ENCODE assay signal across 8 mouse cellular contexts in the genomic region with DNA sequence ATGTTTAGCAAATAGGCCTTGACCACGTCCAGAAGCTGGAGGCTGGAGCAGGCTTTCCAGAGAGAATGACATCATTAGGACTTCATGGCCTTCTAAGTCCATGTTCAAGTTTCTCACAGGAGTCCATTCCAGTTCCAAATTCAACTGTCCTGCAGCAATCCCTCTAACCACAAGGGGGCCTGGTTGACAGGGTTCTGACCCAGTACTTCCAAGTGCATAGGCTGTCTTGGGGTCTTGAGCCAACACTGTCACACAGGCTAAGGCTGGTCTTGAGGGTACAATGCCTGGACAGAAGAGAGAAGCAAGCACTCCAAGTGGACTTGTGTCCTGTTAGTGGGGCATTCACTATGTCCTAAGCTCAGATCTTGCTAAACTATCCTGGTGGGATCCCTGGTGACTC.
A peak's percentile ranks its signal among the peaks of the same experiment; 100 is the strongest.
DNase-seq lines count a peak whose midpoint lies in the region; TF ChIP-seq lines count a peak whose summit lies in the region.

No protein-coding gene starts in this region.

- peak; percentile 83 for DNase-seq in heart, adult 11 months
- no peak for DNase-seq in heart, postnatal 36 days
- peak; percentile 6 to 12 for DNase-seq in right cerebral cortex, adult 2 months (ENCODE audit: low spot score in 2 of 2)
- DNase-seq in right cerebral cortex, adult 18-20 months: no peak
- DNase-seq in embryo, embryonic 10 days (ENCODE audit: low spot score): peak; percentile 45
- no peak for DNase-seq in left cerebral cortex, adult 2 months (ENCODE audit: extremely low spot score in 1 of 2, low spot score in 2 of 2)
- no peak for DNase-seq in natural killer cell, adult 2 months (ENCODE audit: low spot score in 2 of 2)
- DNase-seq in spleen, postnatal 4 days (ENCODE audit: low spot score in 2 of 2): no peak

- peak; percentile 51 for TF ChIP-seq CTCF in left cerebral cortex, adult 2 months (IDR thresholded peaks at IDR 0.05)

- intact Hi-C loops in heart, postnatal 36 days (cut with DNase I): no loop called here
- intact Hi-C loops in left cerebral cortex, adult 2 months (cut with DNase I): no loop called here

- no peak overlapping the region for H3K27ac ChIP-seq in left cerebral cortex, adult 2 months

- H3K4me3 ChIP-seq in left cerebral cortex, adult 2 months: no peak overlapping the region

Comparison
In these comparisons a context has a peak if more than half of its experiments do, and no peak if none do; other contexts are left out.
1. DNase-seq: peak in heart, adult 11 months (single experiment), right cerebral cortex, adult 2 months (2 of 2) and embryo, embryonic 10 days (single experiment); none in heart, postnatal 36 days (0 of 2), right cerebral cortex, adult 18-20 months (single experiment), left cerebral cortex, adult 2 months (0 of 2), natural killer cell, adult 2 months (0 of 2) and spleen, postnatal 4 days (0 of 2).